Mouse (Mus musculus) brain, embryonic 14.5 days (tissue): ENCODE data around the gene Brsk2.

Source experiments
- CTCF ChIP-seq: fragments of 200-500 bp; IDR thresholded peaks from 2 replicates; pipeline ENCODE4 v1.5.1; 2012; ENCODE audit warnings: inconsistent platforms, mild to moderate bottlenecking, moderate library complexity, borderline replicate concordance; ENCODE audit not compliant: insufficient read depth, insufficient read length; ENCODE audit errors: extremely low read depth
- POLR2A ChIP-seq: fragments of 200-500 bp; IDR thresholded peaks from 2 replicates; pipeline ENCODE4 v1.6.1; 2012; ENCODE audit warnings: mild to moderate bottlenecking, inconsistent platforms, borderline replicate concordance; ENCODE audit not compliant: poor library complexity, insufficient read depth, insufficient read length, severe bottlenecking; ENCODE audit errors: extremely low read depth

GRCm38 (mm10) chr7:141960926-141961325 is 11.4 kb downstream of the Brsk2 start:
- TF ChIP-seq CTCF (no peak), POLR2A (no peak)
